Mouse (Mus musculus): ENCODE measurements around the gene Cenpe.

GRCm38 (mm10) chr3:135288138-135288750 lies 75.9 kb downstream of the Cenpe start:
- TF ChIP-seq GATA1 (IDR thresholded peaks at IDR 0.05; ENCODE audit: borderline replicate concordance, low read length), result no peak
- no peak for TF ChIP-seq FLI1 (IDR thresholded peaks at IDR 0.05; ENCODE audit: low read length)
